Mouse (Mus musculus): ENCODE measurements around the gene Ehd2.

Gene Ehd2

DNA sequence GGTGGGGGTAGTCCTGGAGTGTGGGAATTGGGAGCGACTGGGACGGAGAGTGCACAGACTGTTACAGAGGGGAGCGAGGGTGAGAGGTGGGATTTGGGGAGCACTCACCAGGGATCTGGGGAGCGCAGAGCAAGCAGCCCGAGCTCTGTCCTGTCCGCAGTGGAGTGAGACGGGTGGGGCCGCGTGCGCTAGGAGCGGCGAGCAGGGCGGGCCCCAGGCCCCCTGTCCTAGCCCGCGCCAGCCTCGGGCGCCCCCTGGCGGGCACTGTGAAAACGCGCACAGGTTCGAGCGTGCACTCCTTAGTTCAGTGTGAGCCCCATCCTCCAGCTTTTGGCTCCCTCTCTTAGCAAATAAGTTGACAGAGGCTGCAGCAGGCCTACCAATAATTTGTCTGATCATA lies at the start of gene Ehd2:
Ehd2 (minus strand) TSS at position 256 of the 400 bp plus-strand sequence.
- DNase-seq (ENCODE audit: low spot score in 2 of 2) = peak in 1 of 2 experiments; percentile 77

- DNase-seq (ENCODE audit: low spot score in 2 of 2) = no peak
Observed at GRCm38 (mm10) chr7:16015384-16015783, 48.0 kb upstream of the Ehd2 start.

DNA sequence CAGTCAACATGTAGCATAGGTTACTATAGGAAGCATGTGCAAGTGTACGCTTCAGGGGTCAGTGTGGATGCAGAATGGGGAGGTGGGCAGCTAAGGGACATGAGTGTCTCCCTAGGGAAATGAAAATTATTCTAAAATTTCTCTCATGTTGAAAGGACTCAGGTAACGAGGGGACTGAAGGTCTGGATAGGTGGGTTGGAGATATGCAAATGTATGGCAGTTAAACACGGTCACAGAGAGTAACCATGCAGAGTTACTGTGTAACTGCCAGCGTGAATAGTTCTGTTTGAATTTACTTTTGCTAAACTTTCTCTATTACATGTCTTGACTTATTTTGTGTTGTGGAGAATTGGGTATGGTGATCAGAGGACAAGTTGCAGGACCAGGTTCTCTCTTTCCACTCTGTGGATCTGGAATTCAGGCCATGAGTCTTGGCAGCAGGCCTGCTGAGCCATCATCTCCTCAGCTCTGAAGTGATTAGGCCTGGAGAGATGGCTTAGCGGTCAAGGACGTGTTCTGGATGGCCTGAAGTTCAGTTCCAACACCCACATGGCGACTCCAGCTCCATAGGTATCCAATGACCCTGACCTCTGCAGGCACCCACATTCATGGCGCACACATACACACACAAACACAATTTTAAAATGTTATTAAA lies 47.3 kb upstream of the Ehd2 start:
- no peak for DNase-seq (ENCODE audit: low spot score in 2 of 2)

GRCm38 (mm10) chr7:16013722-16014275 lies 46.4 kb upstream of the Ehd2 start:
- no peak for DNase-seq (ENCODE audit: low spot score in 2 of 2)

DNA sequence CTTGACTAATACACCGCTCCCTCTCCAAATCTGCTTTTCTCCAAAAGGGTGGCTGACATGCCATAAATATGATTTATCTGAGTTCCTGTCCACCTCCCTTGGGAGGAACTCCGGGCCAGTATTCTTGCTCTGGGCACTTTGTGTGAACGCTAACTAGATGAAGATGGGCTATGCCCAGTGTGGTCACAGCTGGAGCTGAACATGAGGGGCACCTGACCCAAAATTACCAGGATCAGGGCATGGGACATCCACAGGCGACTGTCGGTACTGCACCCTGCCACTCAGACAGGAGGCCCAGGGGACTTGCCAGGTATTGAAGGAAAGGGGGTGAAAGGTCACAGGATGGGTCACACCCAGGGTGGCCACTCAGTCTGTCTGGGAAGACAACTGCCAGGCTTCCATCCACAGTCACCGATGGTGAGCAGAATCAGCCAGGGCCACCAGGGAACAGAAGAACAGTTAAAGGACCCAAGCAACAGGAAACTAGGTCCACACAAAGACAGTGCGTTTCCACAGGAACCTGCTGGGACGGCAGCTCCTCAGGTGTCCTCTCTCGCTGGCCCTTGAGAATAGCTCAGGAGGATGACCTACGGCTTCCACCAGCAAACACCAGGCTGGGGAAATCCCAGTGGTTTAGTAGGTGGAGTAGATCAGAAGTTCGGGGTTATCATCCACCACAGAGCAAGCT lies 45.4 kb upstream of the Ehd2 start:
- no peak for DNase-seq (ENCODE audit: low spot score in 2 of 2)

DNA sequence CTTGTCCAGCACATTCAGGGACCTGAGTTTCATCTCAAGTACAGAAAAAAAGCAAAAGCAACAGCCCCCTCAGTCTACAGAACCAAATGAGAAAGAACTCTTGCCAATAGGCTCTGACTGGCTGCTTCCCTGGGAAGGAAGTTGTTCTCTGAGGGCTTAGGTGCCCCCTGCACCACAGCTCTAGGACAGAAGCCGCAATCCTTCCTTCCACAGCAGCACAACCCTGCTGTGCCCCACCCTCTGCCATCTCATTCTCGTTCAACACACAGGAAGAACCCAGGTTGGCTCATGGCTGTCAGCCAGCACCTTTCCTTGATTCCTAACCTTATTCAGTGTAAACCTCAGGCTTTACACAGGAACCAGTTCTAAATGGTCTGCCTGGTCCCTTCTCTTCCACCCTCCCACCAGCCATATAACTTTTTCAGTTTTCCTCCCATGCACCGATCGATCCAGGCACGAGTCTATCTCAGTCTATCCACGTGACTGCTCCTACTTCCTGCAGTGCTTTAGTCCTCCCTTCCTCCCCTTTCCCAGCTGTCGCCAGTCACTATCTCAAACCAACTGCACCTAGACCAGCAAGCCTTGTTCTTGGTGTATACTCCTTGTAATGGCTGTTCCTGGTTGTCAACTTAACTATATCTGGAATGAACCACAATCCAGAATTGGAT lies 44.2 kb upstream of the Ehd2 start:
- no peak for DNase-seq (ENCODE audit: low spot score in 2 of 2)

DNA sequence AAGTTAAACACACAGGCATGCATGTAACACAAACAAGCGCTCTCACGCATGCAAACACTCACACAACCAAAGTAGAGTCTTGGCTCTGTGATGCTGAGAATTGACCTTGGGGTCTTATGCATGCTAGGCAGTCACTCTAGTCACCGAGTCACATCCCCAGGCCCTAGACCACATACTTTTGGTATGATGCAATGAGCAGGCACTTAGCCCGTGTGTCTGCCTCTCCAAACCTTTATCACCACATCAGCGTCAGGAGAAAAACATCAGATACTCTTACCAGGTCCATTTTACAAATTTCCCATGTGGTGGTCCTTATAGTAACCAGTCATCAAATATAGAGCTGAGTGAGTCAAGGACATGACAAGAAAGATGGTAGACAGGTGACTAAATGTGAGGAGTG lies 43.3 kb upstream of the Ehd2 start:
- no peak for DNase-seq (ENCODE audit: low spot score in 2 of 2)

- no peak for DNase-seq (ENCODE audit: low spot score in 2 of 2)
Observed at GRCm38 (mm10) chr7:16009636-16010035, 42.3 kb upstream of the Ehd2 start.

GRCm38 (mm10) chr7:16005020-16005419 lies 37.7 kb upstream of the Ehd2 start:
- no peak for DNase-seq (ENCODE audit: low spot score in 2 of 2)

- no peak for DNase-seq (ENCODE audit: low spot score in 2 of 2)
Observed at GRCm38 (mm10) chr7:16004177-16004856, 37.0 kb upstream of the Ehd2 start.

DNA sequence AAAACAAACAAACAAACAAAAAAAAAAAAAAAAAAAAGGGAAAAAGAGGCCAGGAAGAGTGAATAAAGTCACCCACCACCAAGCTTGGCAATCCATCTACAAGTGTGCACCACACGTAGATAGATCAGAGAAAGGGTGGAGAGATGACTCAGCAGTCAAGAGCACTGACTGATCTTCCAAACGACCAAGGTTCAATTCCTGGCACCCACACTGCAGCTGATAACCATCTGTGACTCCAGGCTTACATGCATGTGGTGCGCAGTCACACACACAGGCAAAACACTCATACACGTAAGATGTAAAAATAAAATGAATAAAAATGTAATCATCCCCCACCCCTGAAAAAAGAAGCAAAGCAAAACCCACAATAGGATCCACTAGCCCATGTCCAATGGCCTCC lies 35.7 kb upstream of the Ehd2 start:
- no peak for DNase-seq (ENCODE audit: low spot score in 2 of 2)

GRCm38 (mm10) chr7:16002171-16002570 lies 34.8 kb upstream of the Ehd2 start:
- DNase-seq (ENCODE audit: low spot score in 2 of 2) = peak; percentile 84 to 87

DNA sequence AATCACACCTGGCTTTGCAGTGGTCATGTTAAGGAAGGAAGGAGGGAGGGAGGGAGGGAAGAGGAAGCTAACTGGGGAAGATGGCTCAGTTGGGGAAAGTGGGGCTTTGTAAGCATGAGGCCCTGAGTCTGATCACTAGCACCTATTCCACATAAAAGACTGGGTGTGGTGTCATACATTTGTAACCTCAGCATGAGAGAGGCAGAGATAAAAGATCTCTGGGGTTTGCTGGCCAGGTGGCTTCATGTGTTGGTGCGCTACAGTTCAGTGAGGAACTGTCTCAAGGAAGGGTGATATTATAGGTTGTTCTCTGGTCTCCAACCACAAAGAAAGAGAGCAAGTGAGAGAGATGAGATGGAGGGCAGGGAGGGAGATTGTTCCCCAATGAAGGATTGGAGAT lies 34.3 kb upstream of the Ehd2 start:
- no peak for DNase-seq (ENCODE audit: low spot score in 2 of 2)

DNA sequence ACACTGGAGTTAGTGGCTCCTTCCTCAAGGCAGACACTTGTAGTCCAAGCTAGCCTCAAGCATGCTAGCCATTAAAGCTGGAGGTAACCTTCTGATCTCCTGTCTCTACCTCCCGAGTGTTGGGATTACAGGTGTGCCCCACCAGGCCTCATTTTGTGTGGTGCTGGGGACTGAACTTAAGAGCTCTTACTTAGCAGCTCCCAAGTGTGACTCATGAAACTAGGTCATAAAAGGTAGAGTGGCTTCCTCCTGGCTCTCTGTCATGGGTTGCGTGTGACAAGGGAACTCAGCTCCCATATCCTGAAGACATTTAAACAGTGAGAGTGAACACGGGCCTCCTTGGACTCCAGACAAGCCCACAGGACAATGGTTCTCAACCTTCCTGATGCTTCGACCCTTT lies 26.4 kb upstream of the Ehd2 start:
- DNase-seq (ENCODE audit: low spot score in 2 of 2) = no peak

DNA sequence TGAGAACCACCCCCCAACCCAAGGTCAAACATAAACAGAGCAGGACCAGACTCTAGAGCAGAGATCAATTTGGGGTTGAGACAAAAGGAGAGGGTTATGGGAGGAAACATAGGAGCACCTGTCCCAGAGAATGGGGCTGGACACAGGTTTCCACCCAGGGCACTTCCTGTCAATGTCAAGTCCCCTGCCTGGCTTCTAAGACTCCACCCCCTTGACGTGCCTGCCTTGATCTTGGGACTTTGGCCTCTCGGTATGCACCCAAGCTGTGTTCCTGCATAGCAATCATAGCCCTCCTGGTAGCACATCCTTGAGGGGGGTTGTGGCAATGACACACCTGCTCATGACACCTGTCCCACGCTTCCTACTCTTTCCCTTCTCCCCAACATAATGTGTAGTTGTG lies 25.8 kb upstream of the Ehd2 start:
- no peak for DNase-seq (ENCODE audit: low spot score in 2 of 2)

GRCm38 (mm10) chr7:15991764-15992163 lies 24.4 kb upstream of the Ehd2 start:
- no peak for DNase-seq (ENCODE audit: low spot score in 2 of 2)

DNA sequence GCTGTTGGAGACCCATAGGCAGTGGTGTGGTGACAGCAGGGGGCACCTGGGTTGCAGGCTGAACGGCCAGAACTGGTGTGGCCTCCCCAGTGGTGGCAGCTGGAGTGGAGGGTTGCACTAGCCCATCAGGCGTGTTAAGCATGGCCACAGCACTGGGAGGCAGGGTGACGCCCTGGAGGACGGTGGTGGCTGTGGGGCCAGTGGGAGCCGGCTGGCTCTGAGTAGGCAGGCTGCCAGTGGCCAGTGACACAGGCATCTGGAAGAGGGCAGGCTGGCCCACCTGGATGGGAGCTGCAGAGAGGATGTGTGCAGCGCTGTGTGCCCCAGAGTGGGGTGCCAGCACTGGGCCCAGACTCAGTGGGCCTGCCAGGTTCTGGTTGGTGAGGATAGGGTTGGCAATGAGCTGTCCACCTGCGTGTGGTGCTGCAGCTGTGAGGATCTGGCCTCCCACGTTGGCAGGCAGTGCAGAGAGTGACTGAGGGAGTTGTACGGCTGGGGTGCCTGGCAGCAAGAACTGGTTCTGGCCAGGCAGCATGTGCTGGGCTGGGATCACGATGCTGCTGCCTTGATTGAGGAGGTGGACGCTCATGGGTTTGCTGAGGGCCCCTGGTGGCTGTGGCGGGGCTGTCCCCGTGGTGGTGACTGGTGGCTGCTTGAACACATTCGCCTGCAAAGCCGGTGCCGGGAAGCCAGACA lies 20.4 kb upstream of the Ehd2 start:
- DNase-seq (ENCODE audit: low spot score in 2 of 2) = no peak

DNA sequence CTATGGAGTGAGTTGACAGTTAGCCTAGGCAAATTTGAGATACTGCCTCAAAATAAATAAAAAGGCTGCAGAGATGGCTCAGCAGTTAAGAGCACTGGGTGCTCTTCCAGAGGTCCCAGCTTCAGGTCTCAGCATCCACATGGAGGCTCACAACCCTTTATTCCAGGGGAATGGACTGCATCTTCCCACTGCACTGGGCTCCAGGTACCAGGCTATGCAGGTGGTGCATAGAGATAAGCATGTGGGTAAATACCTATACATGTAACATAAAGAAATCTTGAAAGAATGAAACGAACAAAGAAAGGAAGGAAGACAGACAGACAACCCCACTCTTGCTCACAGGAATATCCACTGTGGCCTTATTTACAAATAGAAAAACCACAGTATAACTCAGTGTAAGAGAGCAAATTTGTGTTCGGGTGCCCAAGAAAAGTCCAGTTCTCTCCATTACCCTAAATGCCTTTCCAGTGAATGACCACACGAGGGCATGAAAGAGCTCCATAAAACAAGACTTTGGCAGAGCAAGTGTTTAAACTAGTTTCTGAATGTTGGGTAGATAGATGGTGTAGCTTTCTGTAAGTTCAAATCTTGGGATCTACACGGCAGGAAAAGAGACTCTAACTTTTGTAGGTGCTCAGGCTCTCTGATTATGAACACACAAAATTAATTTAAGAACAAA lies 15.5 kb upstream of the Ehd2 start:
- DNase-seq (ENCODE audit: low spot score in 2 of 2) = no peak

- DNase-seq (ENCODE audit: low spot score in 2 of 2) = no peak
Observed at GRCm38 (mm10) chr7:15981538-15981937, 14.2 kb upstream of the Ehd2 start.

DNA sequence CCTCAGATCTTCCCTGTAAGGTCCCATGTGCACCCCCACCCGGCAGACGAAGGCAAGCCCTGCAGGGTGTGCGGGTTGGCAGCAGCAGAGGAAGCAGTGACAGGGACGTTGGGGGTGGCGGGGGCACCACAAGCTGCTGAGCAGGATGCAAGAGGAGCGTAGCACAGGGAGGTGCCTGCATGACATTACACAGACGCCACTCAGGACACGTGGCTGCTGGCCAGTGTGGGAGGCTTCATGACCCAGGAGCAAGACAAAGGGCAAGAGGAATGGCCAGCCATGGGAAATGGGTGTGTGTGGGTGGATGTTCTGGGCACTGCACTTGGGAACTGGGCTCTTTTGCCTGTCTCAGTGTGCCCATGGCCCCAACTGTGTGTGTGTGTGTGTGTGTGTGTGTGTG lies 12.9 kb upstream of the Ehd2 start:
- peak in 1 of 2 experiments; percentile 58 for DNase-seq (ENCODE audit: low spot score in 2 of 2)

GRCm38 (mm10) chr7:15975904-15976303 lies 8.5 kb upstream of the Ehd2 start:
- no peak for DNase-seq (ENCODE audit: low spot score in 2 of 2)

All from right cerebral cortex, postnatal 10 days (tissue).